Mouse (Mus musculus): Measurements from ENCODE around the gene Psmd9. TPM values are rescaled to one million over a fixed set of nuclear protein-coding genes. Genes with fewer than 3 reads are reported as not detected.
A peak's percentile ranks its signal among the peaks of the same experiment; 100 is the strongest.

Psmd9 gene
- total RNA-seq, 1 experiment from 2014 or later, result 30.8 TPM

DNA sequence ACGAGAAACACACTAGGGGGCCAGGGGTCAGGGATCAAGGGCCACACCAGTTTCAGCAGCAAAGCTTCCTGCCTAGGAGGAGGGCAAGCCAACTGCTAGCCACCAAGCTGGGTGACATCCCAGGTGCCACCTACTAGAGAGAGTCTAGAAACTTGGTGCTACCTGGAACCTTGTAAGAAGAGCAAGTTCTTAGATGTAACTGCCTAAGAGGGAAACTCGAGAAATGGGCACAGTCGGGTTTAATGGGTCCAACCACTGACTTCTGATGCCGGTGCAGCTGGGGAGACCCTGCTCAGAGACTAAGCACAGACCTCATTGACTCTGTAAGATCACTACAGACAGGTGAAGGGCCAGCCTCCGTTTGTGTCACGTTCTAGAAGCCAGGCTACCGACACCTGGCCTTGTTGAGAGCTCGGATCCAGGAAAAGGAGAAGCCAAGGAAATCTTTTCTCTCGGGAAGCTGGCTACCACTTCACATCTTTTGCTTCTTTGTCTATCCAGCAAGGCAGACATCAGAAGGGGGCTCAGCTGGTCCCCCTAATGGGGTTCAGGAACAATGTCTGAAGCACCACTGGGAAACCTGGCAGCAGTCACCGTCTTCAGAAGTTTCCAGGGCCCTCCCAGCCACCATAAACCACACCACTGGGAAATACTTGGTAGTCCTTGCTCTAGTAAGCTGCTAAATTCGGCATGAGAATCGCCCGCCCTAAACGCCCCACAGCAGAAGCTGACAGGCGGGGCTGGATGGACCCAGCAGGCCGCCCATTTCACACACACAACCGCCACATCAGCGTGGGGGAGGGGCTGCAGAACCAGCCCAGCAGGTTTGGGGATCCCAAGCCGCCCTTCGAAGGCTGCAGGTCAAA is 31.9 kb upstream of the Psmd9 start:
- peak; percentile 87 for DNase-seq

DNA sequence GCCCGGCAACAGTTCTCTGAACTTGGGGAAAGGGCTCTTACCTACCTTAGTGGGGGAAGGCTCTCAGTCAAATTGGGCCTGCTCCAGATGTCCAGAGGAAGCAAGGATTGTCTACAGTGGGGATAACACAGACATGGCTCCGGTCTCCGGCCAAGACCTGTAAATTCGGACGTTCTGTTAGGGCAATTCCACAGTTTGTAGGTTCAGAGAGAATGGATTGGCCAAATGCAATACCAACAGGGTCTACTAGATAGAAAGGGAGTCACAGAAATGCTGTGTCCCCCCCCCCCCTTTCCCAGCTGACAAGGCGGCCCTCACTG is 31.3 kb upstream of the Psmd9 start:
- DNase-seq, result no peak

DNA sequence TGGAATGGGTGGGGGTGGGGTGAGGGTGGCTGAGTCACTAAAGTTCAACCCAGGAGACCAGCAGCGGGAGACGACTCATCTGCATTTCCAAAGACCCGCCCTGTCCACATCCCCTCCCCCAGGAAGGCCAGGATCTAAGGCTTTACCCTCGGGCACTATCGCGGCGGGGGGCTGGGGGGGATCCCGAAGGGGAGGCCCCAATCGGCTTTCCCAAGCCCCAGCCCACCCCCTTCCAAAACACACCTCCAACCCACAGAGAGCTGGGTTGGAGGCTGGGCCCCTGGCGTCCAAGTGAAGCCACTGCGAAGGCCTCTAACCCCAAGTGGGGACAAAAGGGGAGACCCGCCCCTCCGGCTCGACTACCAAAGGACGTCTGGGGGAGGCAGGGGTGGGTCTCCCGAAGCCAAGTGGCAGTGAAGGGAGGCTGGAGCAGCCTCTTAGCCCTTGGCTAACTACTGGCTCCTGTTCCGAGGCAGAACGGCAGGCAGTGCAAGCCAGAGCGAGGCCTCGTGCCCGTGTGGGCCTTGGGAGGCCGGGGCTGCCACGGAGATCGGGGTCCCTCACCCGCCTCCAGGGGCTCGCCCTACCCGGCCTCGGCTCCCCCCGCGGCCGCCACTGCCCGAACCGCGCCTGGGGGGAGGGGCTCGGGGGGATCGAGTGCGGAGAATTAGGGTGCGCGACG is 30.8 kb upstream of the Psmd9 start:
- DNase-seq, result peak; percentile 81

DNA sequence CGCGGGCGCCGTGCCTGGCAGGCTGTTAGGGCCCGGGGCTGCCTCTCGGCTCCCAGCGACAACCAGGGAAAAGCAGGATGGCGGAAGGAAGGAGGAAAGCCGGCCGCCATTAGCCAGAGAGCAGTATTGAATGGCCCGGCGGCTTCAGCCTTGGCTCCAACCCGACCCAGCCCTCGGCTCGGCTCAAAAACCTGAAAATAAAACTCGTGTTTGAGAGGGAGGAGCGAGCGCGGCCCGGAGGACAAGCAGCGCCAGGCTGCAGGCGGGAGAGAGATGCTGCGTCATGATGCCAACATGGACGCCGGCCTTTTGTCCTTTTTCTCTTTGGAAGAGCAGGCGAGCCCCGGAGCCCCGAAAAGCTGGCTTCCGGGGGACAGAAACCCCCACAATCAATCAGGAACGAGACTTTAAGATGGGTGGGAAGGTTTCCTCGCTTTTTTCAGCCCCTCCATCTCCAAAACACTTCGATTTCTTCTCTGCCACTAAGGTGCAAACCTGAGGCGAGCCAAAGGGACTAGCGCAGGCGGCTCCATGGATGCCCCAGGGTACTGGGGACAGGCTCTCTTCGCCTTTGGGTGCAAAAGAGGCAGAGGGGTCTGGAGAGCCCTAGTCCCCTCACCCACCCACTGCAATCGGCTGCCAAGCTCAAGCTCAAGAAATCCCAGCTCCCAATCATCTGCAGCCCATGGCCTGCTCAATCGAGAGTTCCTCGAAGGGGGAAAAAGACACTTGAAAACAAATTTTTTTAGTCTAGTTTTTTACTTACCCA is 30.1 kb upstream of the Psmd9 start:
- peak; percentile 85 for DNase-seq

DNA sequence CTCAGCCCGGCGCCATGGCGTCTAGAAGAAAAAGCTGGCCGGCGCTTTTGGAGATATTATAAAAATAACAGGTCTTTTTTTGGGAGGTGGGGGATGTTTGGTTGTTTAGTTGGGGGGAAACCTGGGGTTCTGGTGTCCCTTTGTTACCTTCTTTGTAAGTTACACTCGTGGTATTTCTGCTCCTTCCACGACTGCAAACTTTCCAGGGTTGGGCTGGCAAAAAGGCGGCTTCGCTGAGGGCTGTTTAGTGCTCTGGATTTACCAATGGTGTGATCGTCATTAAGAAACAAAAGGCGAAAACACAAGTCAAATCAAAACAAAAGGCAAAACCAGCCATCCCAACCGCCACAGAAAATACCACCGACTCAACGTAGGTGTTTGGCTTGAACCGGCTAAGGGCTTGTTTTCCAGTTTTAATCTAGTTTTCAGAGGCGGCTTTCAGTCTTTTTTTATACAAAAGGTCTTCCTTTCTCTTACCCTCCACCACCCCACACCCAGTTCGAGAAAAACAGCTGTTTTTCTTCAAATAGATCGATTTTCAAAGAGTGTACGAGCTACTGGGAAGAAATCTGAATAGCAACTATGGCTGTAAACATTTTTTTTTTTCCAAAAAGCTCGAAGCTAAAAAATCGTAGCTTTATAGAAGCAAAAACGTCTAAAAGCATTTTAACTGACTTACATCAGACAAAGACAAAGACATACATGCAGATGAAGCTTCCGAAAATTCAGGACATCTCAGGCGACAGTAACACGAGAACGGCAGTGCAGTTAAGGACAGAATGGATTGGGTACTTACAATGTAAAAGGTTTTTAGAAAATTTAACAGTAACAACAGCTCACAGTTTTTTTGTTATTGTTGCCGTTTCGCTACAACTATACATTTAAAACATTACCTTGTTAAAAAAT is 29.2 kb upstream of the Psmd9 start:
- no peak for DNase-seq

DNA sequence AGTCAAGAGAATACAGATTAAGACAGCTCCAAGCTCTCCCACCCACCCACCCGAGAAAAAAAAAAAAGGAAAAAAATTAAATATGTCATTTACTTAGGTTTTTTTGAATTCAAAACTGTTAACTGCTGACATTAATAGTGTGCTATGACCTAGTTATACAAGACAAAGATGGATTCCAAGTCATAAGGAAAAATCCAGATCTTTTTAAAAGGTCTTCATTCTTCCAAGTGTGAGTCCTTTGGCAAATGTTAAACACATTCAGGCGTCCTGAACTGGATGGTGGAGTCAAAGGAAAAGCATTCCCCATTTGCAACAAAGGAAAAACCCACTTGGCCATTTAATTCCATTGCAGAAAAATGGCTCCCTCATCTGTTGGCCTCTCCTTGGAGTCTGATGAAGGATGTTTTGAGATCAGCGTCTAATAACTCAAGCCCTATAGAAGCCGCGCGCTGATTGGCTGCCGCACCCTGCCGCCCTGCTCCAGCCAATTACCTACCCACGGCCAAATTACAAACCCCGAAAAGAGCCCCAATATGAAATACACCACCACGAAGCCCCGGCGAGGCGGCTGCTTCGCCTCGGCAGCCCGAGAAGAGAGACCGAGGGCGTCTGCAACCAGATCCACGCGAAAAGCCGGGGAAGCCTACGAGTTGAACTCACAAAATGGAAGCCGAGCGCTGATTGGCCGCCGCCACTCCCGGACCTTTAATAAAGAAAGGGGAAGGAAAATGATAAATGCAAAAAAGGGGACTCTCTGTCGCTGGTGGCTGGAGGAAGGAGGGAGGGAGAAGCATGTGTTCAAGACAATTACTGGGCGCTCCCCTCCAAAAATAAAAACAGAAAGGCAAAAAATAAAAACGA is 28.3 kb upstream of the Psmd9 start:
- peak; percentile 89 for DNase-seq

DNA sequence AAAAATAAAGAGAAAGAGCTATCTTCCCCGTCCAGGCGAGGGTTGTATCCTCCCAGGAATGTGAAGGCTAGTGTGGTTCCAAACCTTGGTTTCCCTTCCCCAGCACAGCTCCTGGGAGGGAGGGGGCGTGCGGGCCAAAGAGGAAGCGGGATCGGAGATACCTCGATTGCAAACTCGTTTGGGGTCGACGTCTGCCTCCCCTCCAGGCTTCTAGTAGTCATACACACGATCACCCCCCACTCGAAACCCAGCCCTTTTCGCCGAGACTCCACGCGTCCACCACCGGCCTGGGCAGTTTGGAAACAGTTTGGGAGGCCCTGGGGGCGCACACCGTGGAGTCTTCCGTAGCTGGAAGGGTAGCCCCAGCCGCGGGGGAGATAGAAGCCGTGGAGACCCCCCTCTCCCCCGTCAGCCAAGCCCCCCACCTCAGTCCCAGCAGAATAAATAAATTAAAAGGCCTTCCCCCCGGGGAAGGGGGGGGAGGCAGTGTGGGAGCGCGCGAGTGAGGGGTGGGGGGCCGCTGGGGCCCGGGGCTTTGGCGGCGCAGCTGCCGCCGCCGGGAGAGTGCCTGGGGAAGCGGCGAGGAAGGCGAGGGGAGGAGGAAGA is 27.6 kb upstream of the Psmd9 start:
- peak; percentile 57 for DNase-seq

DNA sequence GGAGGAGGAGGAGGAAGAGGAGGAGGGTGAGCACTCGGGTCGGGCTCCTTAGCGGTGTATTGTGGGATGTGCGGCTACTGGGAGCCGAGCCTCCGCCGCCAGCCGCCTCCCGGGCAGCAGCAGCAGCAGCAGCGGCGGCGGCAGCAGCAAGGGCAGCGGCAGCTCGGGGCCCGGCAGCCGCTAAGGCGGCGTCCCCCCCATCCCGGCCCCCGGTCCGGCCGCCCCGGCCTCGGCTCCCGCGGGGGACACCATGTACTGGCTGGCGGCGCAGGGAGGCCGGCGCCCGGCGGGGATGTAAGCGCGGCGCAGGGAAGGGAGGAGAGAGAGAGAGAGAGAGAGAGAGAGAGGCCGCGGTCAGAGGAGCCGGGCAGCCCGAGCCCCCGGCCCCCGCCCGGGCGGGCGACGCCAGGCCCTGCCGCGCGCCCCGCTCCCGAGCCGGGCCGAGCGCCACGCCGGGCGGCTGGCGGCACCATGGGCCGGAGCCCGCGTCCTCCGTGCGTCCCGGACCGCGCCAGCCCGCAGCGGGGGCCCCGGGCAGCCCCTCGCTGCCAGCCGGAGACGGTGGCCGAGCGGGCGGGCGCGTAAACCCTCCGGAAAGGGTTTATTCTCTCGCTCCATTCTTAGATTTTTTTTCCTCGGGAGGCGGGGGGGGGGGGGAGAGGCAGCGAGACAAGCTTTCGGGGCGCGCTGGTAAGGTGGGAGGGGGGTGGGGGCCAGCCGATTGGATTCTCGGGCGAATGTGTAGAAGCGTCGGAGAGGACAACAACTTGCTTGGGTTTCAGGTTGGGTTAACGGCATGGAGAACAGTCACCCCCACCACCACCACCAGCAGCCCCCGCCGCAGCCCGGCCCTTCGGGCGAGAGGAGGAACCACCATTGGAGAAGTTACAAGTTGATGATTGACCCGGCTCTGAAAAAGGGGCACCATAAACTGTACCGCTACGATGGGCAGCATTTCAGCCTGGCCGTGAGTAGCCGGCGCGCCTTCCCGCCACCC is 26.8 kb upstream of the Psmd9 start, which contains the start of gene Setd1b:
Gene Setd1b, plus strand, starts transcription at position 33 of the 997 bp plus-strand sequence.
- DNase-seq, result peak; percentile 52

DNA sequence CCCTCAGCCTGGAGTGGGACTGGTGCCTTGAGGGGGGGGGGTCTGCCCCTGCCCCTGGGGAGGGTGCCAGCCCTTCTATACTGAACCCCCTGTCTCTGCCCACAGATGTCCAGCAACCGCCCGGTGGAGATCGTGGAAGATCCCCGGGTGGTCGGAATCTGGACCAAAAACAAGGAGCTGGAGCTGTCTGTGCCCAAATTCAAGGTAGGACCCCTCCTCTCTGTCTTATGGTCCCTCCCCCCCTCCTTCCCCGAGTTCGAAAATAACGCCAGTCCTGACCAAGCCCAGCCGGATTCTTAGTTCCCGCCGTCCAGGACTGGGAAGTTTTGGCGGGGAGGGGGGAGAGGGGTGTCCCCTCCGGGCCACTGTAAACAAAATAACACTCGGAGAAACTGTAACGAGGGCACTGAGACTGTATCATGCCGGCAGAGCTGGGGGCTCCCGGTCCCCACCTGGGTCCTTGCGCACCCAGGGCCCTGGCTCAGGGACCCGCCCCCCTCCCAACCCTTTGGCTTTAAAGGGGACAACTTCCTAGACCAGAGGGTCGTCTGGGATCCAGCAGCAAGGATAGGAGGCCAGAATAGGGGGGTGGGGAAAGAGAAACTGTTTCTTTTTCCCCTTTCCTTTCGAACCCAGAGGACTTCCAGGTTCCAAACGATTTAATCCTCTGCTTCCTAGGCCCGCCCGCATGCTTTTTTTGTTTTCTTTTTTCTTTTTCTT is 25.8 kb upstream of the Psmd9 start:
- no peak for DNase-seq

DNA sequence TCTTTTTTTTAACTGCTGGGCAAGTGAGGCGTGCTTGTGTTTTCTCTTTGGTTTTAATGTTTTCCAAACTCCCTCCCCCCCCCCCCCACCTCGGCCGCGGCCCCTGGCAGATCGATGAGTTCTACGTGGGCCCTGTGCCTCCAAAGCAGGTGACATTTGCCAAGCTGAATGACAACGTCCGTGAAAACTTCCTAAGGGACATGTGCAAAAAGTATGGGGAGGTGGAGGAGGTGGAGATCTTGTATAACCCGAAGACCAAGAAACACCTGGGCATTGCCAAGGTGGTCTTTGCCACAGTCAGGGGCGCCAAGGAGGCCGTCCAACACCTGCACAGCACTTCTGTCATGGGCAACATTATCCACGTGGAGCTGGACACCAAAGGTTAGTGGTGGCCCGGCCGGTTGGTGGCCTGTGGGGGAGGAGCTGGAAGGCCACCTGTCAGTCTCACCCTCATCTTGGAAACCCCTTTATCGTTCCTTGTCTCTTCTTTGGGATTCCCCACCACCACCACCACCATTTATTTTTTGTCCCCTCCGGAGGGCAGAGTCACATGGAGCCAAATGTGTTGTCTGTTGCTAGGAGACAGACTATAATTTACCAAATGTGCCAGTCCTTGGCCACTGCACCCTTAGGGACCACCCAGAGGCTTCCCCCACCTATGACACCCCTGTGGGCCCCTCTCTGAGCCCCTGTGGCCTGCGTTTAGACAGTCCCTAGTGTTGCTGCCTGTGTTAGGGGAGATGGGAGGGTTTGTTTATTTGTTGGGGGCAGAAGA is 25.1 kb upstream of the Psmd9 start:
- no peak for DNase-seq

DNA sequence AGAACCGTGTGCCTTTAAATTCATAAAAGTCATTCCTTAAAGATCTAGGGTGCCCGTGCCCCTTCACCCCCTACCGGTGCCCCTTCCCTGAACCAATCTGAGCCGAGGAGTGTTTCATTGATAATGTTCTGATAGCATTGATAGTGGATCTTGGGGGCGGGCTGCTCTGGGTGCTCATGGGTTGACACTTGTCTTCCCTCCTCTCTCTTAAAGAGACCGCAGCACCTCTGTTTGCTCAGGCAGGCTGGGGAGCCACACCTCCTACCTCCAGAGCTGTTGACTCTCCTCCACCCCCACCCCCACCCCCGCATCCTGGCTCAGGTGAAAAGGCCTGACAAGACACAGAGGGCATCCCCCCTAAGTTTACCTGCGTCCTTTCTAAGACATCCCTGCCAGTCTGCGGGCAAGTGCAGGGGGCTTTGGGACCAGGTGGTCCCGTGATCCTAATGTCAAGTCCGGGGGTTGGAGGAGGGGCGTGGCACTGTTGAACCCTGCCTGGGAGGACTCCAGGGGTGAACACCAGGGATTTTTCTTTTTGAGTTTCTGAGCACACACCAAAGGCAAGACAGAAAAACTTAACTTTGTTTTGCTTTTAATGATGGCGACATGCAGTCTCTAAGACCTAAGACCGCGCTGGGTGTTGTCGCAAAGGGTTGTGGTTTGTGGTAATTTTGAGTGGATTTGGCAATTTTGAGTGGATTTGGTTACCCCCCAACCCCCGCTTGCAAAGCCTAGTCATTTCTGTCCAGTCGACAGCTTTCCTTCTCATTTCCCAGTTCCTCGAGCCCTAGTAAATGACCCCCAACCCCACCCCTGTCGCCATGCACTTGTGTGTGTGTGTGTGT is 24.2 kb upstream of the Psmd9 start:
- DNase-seq, result no peak

DNA sequence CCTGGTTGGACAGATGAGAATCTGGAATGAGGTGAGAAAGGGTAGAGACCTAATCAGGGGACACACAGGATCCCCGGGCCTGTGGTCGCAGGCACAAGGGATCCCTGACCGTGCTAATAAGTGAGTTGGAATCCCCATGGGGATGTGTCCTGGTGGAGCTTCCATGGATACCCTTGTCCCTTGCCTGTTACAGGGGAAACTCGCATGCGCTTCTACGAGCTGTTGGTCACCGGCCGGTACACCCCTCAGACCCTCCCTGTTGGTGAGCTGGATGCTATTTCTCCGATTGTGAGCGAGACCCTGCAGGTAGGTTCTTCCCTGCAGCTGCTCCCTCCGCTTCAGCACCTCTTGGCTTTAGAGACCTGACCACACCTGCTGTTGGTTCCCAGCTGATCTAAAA is 22.9 kb upstream of the Psmd9 start:
- no peak for DNase-seq

DNA sequence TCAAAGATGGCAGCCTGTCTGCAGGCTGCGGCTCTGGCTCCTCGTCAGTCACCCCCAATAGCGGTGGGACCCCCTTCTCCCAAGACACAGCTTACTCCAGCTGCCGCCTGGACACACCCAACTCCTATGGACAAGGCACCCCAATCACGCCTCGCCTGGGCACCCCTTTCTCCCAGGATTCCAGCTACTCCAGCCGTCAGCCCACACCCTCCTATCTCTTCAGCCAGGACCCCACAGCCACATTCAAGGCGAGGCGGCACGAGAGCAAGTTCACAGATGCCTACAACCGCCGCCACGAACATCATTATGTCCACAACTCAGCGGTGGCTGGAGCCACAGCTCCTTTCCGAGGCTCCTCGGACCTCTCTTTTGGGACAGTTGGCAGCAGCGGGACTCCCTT is 21.6 kb upstream of the Psmd9 start:
- DNase-seq, result no peak

DNA sequence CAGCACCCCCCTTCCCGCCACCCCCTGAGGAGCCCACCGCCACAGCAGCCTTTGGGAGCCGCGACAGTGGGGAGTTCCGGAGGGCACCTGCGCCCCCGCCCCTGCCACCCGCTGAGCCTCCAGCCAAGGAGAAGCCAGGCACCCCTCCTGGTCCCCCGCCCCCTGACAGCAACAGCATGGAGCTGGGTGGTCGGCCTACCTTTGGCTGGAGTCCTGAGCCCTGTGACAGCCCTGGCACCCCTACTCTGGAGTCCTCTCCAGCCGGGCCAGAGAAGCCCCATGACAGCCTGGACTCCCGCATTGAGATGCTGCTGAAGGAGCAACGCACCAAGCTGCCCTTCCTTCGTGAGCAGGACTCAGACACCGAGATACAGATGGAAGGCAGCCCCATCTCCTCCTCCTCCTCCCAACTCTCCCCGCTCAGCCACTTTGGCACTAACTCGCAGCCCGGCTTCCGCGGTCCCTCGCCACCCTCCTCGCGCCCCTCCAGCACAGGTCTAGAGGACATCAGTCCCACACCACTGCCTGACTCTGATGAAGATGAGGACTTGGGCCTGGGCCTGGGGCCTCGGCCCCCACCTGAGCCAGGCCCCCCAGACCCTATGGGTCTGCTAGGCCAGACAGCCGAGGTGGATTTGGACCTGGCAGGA is 21.0 kb upstream of the Psmd9 start:
- no peak for DNase-seq

DNA sequence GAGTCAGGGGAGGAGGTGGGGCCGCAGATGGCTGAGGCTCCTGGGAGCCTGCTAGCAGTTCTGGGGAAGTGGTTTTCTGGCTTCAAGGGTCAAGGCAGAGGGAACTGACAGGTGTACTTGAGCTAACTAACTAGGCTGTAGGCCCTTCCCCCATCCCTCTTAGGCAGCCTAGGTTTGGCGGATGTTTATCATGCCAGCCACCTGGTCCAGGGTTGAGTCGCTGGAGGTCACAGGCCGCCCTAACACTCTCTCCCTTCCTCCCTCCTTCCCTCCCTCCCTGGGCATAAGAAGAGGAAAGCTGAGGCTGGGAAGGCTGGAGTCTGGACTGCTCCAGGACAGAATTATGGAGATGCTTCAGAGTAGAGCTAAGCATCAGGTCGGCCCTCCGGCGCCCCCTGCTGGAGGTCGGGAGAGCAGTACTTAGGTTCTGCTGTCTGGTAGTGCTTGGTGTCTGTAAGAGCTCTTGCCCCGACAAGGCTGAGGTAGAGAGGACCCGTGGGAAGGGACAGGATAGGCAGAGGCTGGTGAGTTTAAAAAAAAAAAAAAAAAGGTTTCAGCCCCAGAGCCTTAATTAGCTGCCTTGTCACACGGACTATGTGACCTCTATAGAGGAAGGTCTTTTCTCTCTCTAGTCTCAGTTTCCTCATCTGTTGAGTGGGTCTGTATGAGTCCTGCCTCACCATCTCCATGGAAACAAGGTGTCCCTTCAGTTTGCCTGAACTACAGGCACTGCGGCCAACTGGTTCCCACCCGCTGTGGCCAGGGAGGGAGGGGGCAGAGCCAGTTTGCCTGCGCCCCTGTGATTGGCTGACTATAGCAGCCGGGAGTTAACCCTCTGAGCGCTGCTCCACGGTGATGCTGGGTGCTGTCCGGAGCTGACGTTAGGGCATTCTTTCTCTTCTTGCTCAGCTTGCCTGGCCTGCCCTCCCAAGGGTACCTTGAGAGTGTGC is 19.5 kb upstream of the Psmd9 start:
- DNase-seq, result peak; percentile 95

All from adrenal gland, postnatal 25 days (tissue).